Mouse (Mus musculus) stomach, postnatal 0 days (tissue): Measurements from ENCODE around the gene 6430628N08Rik. TPM values are rescaled to one million over a fixed set of nuclear protein-coding genes. Genes with fewer than 3 reads are reported as not detected.

ENCODE experiments used
- ATAC-seq: fragments of 200-750 bp; cut with Nextera tagmentation; 2 replicates; pipeline ENCODE4 v1.8.0; 2017; ENCODE audit not compliant: low FRiP score, low TSS enrichment
- DNase-seq: peaks from one replicate; pipeline ENCODE4 v3.0.0-alpha.2; 2016; ENCODE audit warnings: low spot score
- H3K27ac ChIP-seq: fragments of 300-500 bp; sonication (generic); replicated peaks from 2 replicates; pipeline ENCODE4 v1.5.1; 2014; ENCODE audit warnings: mild to moderate bottlenecking, control low read depth
- H3K27me3 ChIP-seq: fragments of 300-500 bp; sonication (generic); 2 replicates; pipeline ENCODE4 v1.6.1; 2014; ENCODE audit warnings: low read length; ENCODE audit not compliant: control insufficient read depth, insufficient read depth
- H3K36me3 ChIP-seq: fragments of 300-500 bp; sonication (generic); 2 replicates; pipeline ENCODE4 v1.6.1; 2014; ENCODE audit warnings: low read length, mixed read lengths; ENCODE audit not compliant: control insufficient read depth, insufficient read depth
- H3K4me1 ChIP-seq: fragments of 300-500 bp; sonication (generic); replicated peaks from 2 replicates; pipeline ENCODE4 v1.6.1; 2014; ENCODE audit warnings: antibody characterized with exemption; ENCODE audit not compliant: control insufficient read depth, insufficient read depth
- H3K4me2 ChIP-seq: fragments of 300-500 bp; sonication (generic); replicated peaks from 2 replicates; pipeline ENCODE4 v1.6.1; 2014; ENCODE audit warnings: low read depth, mild to moderate bottlenecking, control low read depth, moderate library complexity
- H3K4me3 ChIP-seq: fragments of 300-500 bp; sonication (generic); 2 replicates; pipeline ENCODE4 v1.5.1; 2014; ENCODE audit warnings: low read depth, low read length, control low read depth
- H3K9ac ChIP-seq: fragments of 300-500 bp; sonication (generic); 2 replicates; pipeline ENCODE4 v1.6.1; 2014; ENCODE audit warnings: mild to moderate bottlenecking, low read length, control low read depth, mixed read lengths
- H3K9me3 ChIP-seq: fragments of 300-500 bp; sonication (generic); 2 replicates; pipeline ENCODE4 v1.6.1; 2016; ENCODE audit warnings: low read length; ENCODE audit not compliant: control insufficient read depth
- CTCF ChIP-seq: IDR thresholded peaks from 2 replicates; pipeline ENCODE4 v1.5.1; 2016; ENCODE audit warnings: antibody characterized with exemption, low read depth, mild to moderate bottlenecking, moderate library complexity
- EP300 ChIP-seq: optimal IDR thresholded peaks from 2 replicates; pipeline ENCODE3; 2016; ENCODE audit warnings: antibody characterized with exemption
- WGBS: fragments of 180-500 bp; shearing (Covaris S2); extraction: QIAGEN DNeasy Blood & Tissue Kit; methylation state at CpG from one replicate; pipeline ENCODE4 v1.1.7; 2014; 5-methylcytosine and 5-hydroxymethylcytosine counted together
- polyA plus RNA-seq: library from polyadenylated mRNA; unstranded; fragments of >200 nt; fragmentation: Nextera tagmentation; extraction: Ambion mirVana; gene quantifications from 2 replicates; pipeline ENCODE4 v1.2.1, GENCODE M21; 2015

6430628N08Rik gene
- polyA plus RNA-seq, 1 experiment from 2014 or later, result not detected

DNA sequence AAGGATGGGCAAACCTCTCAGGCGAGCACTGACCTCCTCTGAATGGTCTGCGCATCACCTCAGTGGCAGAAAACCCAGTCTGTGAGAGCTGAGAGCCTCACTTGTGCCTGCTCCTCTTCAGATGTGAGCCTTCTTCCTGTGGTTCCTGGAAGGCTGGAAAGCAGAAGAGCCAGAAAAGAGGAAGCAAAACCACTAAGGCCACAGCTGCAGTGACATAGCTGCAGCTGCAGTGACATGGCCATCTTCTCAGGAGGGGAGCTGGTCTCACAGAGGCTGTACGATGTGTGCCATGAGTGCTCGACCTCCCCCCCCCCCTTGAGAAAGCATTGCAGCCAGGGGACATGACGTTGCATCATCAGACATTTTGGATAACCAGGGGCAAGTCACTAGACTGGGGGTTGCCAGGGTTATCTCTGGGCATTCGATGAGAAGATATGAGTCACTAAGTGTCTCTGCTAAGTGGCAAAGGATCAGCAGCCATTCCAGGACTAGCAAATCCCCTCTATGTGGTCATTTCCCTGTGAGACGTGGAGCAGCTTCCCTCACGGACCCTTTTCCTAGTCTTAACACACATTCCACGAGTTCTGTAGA is 33.1 kb upstream of the 6430628N08Rik start:
- no peak overlapping the region for H3K9ac ChIP-seq
- ATAC-seq, result no peak
- no peak overlapping the region for H3K4me2 ChIP-seq
- TF ChIP-seq CTCF (no peak), EP300 (no peak)
- no peaks in the 10 kb centered on the region for H3K4me1 ChIP-seq
- no peaks in the 10 kb centered on the region for H3K27me3 ChIP-seq
- no peaks in the 10 kb centered on the region for H3K9me3 ChIP-seq
- no peak overlapping the region for H3K27ac ChIP-seq
- no peak for DNase-seq
- H3K36me3 ChIP-seq, result peaks cover 12% of the 10 kb centered on the region; the same call in 1 of the 2 replicates
- 78% methylated on average over 9 of the region's 9 CpGs for WGBS
- no peak overlapping the region for H3K4me3 ChIP-seq

DNA sequence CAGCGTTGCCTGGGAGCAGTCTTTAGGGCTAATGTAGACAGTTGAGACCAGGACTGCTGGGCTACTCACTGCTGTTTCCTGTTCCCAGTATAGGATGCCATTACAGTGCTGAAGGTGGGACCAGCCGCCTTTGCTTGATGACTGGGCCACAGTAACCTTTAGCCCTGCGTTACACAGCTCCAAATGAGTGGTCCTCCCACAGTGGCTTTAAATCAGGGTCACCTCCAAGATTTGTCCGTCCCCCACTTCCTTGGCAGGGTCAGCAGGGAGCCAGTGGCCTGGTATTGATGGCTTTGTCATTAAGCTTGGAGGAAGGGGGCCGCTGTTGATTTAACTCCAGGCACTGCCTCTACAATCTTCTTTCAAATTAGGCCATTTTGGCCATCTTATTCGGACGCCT is 27.1 kb upstream of the 6430628N08Rik start:
- TF ChIP-seq EP300 (no peak), CTCF (no peak)
- Histone ChIP-seq H3K27me3 (no peaks in the 10 kb centered on the region), H3K27ac (no peak overlapping the region), H3K4me3 (no peak overlapping the region), H3K4me2 (no peak overlapping the region), H3K4me1 (no peaks in the 10 kb centered on the region), H3K36me3 (peaks cover 5% of the 10 kb centered on the region; the same call in 1 of the 2 replicates), H3K9me3 (no peaks in the 10 kb centered on the region), H3K9ac (no peak overlapping the region)
- DNase-seq (no peak), ATAC-seq (no peak)
- 69% methylated on average over 7 of the region's 7 CpGs for WGBS

GRCm38 (mm10) chr4:115863880-115864279 is 26.6 kb upstream of the 6430628N08Rik start:
- Histone ChIP-seq H3K27me3 (no peaks in the 10 kb centered on the region), H3K36me3 (peaks cover 5% of the 10 kb centered on the region; the same call in 1 of the 2 replicates), H3K4me1 (no peaks in the 10 kb centered on the region), H3K27ac (no peak overlapping the region), H3K4me2 (no peak overlapping the region), H3K9me3 (no peaks in the 10 kb centered on the region), H3K4me3 (no peak overlapping the region), H3K9ac (no peak overlapping the region)
- WGBS, result 29% methylated on average over 10 of the region's 10 CpGs
- no peak for TF ChIP-seq EP300
- no peak for TF ChIP-seq CTCF
- no peak for DNase-seq
- ATAC-seq, result no peak

GRCm38 (mm10) chr4:115869512-115870210 is 20.8 kb upstream of the 6430628N08Rik start:
- DNase-seq (no peak), ATAC-seq (no peak)
- no peaks in the 10 kb centered on the region for H3K9me3 ChIP-seq
- WGBS, result 54% methylated on average over 16 of the region's 16 CpGs
- H3K27ac ChIP-seq, result no peak overlapping the region
- no peaks in the 10 kb centered on the region for H3K4me1 ChIP-seq
- TF ChIP-seq CTCF (no peak), EP300 (no peak)
- peaks cover 7% of the 10 kb centered on the region for H3K36me3 ChIP-seq
- H3K4me3 ChIP-seq, result no peak overlapping the region
- H3K27me3 ChIP-seq, result no peaks in the 10 kb centered on the region
- no peak overlapping the region for H3K9ac ChIP-seq
- H3K4me2 ChIP-seq, result no peak overlapping the region

GRCm38 (mm10) chr4:115873231-115873630 is 17.2 kb upstream of the 6430628N08Rik start:
- ATAC-seq, result no peak
- no peak overlapping the region for H3K9ac ChIP-seq
- no peak for DNase-seq
- no peaks in the 10 kb centered on the region for H3K9me3 ChIP-seq
- no peak overlapping the region for H3K4me3 ChIP-seq
- TF ChIP-seq EP300 (no peak), CTCF (no peak)
- H3K27me3 ChIP-seq, result no peaks in the 10 kb centered on the region
- H3K27ac ChIP-seq, result no peak overlapping the region
- H3K36me3 ChIP-seq, result peaks cover 10% of the 10 kb centered on the region
- H3K4me1 ChIP-seq, result no peaks in the 10 kb centered on the region
- no peak overlapping the region for H3K4me2 ChIP-seq
- WGBS, result 90% methylated on average over 3 of the region's 3 CpGs

DNA sequence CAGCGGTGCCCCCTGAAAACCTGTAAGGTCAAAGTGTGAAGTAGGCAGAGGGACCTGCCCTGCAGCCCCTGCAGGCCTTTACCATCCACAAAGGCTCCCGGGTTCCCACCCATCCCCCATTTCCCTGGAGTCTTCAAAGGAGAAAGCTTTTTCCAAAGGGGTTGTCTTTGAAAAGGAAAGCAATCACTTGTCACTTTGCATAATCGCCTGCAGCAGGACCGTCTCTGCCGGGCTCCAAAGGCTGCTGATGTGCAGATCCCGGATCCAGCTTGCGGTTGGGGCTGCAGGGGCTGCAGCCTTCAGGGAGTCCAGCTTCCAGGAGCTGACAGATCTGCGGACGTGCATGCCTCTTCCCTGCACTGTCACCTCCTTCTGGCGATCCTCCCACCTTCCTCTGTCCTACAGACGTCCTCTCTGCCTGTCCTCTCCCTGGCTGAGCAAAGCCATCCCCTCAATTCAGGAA is 12.2 kb upstream of the 6430628N08Rik start:
- Histone ChIP-seq H3K4me2 (no peak overlapping the region), H3K36me3 (peaks cover 5% of the 10 kb centered on the region; the same call in 1 of the 2 replicates), H3K4me1 (no peaks in the 10 kb centered on the region), H3K27me3 (no peaks in the 10 kb centered on the region), H3K9ac (no peak overlapping the region), H3K4me3 (no peak overlapping the region), H3K27ac (no peak overlapping the region), H3K9me3 (no peaks in the 10 kb centered on the region)
- TF ChIP-seq EP300 (no peak), CTCF (no peak)
- DNase-seq, result no peak
- WGBS, result 14% methylated on average over 11 of the region's 11 CpGs
- ATAC-seq, result no peak
